Mouse (Mus musculus) intestine, embryonic 16.5 days (tissue): ENCODE results near the gene Pkd1l1. TPM values are rescaled to one million over a fixed set of nuclear protein-coding genes. Genes with fewer than 3 reads are reported as not detected.

Experiments
- ATAC-seq: fragments of 200-750 bp; cut with Nextera tagmentation; 2 replicates; pipeline ENCODE4 v1.8.0; 2017; ENCODE audit warnings: moderate TSS enrichment, moderate library complexity
- H3K27ac ChIP-seq: fragments of 300-500 bp; sonication (generic); 2 replicates; pipeline ENCODE4 v1.5.1; 2014; ENCODE audit warnings: mild to moderate bottlenecking, low read length
- H3K27me3 ChIP-seq: fragments of 300-500 bp; sonication (generic); replicated peaks from 2 replicates; pipeline ENCODE4 v1.6.1; 2014; ENCODE audit warnings: low read length, control low read depth, mixed read lengths; ENCODE audit not compliant: control insufficient read depth, insufficient read depth
- H3K36me3 ChIP-seq: fragments of 300-500 bp; sonication (generic); 2 replicates; pipeline ENCODE4 v1.6.1; 2014; ENCODE audit warnings: low read length, control low read depth; ENCODE audit not compliant: control insufficient read depth, insufficient read depth
- H3K4me1 ChIP-seq: fragments of 300-500 bp; sonication (generic); 2 replicates; pipeline ENCODE4 v1.6.1; 2014; ENCODE audit warnings: low read length, control low read depth, mixed read lengths; ENCODE audit not compliant: control insufficient read depth, insufficient read depth
- H3K4me2 ChIP-seq: fragments of 300-500 bp; sonication (generic); 2 replicates; pipeline ENCODE4 v1.6.1; 2014; ENCODE audit warnings: low read depth, low read length, control low read depth
- H3K4me3 ChIP-seq: fragments of 300-500 bp; sonication (generic); 2 replicates; pipeline ENCODE4 v1.5.1; 2014; ENCODE audit warnings: mild to moderate bottlenecking, low read length
- H3K9ac ChIP-seq: fragments of 300-500 bp; sonication (generic); 2 replicates; pipeline ENCODE4 v1.6.1; 2014; ENCODE audit warnings: low read depth, low read length
- H3K9me3 ChIP-seq: fragments of 300-500 bp; sonication (generic); 2 replicates; pipeline ENCODE4 v1.6.1; 2016; ENCODE audit warnings: low read length, control low read depth; ENCODE audit not compliant: control insufficient read depth
- WGBS: fragments of 180-500 bp; shearing (Covaris S2); extraction: QIAGEN DNeasy Blood & Tissue Kit; methylation state at CpG from one replicate; pipeline ENCODE4 v1.1.7; 2014; 5-methylcytosine and 5-hydroxymethylcytosine counted together
- polyA plus RNA-seq: library from polyadenylated mRNA; unstranded; fragments of >200 nt; fragmentation: Nextera tagmentation; extraction: Ambion mirVana; gene quantifications from 2 replicates; pipeline ENCODE4 v1.2.1, GENCODE M21; 2015

Pkd1l1 gene
- polyA plus RNA-seq, result 0.05 and 0.07 TPM in 2 replicates

DNA sequence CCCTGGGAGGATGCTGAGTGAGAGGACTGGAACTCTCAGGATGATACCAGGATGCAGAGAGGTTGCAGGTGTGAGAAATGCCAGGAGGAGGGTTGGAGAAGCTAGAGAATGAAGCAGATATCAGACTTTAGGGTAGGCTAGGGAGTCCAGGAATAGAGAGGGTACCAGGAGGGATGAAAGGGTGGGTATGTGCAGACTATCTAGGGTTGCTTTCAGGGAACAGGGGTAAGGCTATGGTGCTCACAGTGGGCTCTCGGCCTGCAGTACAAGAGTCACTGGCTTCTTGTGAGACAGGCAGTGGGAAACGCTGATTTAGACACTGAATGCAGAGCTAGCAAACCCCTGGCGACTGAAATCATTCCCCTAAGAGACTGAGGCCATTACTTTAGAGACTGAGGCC is at the start of gene Pkd1l1:
Pkd1l1 (minus strand) TSS at position 101 of the 400 bp plus-strand sequence.
- Histone ChIP-seq H3K27me3 (no peaks in the 10 kb centered on the region), H3K27ac (no peak within 1 kb of the TSS), H3K36me3 (no peaks in the 10 kb centered on the region), H3K4me3 (no peak within 1 kb of the TSS), H3K9ac (no peak within 1 kb of the TSS), H3K4me1 (no peaks in the 10 kb centered on the region), H3K4me2 (no peak within 1 kb of the TSS), H3K9me3 (no peaks in the 10 kb centered on the region)
- ATAC-seq, result no peak
- WGBS, result 80% methylated on average over 3 of the region's 3 CpGs

- H3K27ac ChIP-seq, result no peak overlapping the region
- 76% methylated on average over 5 of the region's 5 CpGs for WGBS
- no peak for ATAC-seq
Observed at GRCm38 (mm10) chr11:9020207-9020606, 47.1 kb upstream of the Pkd1l1 start.

DNA sequence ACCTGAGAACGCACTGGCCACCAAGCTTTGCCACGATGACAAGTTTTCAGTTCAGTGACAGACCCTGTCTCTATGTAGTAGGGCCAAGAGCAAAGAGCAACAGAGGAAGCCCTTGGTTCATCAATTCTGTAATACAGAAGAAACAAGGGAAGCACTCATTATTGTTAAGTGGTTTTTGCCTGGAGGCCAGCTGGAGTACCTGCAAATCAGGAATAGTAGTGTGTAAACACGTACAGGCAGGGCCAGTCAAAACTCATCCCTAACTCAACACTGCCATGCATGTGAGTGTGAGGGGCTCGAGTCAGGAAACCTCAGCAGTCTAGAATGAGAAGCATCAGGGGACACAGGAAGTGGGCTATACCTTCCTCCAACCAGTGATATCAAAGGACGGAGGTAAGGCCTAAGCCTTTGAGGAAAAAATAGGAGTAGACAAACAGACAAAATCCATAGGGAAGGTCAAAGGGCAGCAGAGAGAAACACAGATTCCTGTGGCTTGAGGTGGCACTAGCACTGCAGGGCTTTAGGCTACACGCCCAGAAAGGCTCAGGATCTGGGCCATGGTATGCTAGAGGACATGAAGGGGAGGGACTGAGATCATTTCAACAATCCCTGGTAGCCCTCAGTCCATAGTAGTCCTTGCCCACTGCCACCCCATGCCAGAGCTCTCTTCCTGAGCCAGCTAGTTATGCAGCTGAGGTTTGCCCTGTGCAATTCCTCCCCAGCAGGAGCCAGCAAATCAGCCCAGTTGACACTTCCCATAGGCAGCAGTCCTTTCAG is 45.6 kb upstream of the Pkd1l1 start:
- no peaks in the 10 kb centered on the region for H3K4me1 ChIP-seq
- no peak overlapping the region for H3K27ac ChIP-seq
- H3K27me3 ChIP-seq, result no peaks in the 10 kb centered on the region
- WGBS, result 78% methylated on average over 6 of the region's 6 CpGs
- H3K4me3 ChIP-seq, result no peak overlapping the region
- ATAC-seq, result no peak
- H3K9ac ChIP-seq, result no peak overlapping the region
- H3K9me3 ChIP-seq, result no peaks in the 10 kb centered on the region
- no peak overlapping the region for H3K4me2 ChIP-seq
- H3K36me3 ChIP-seq, result no peaks in the 10 kb centered on the region

More at GRCm38 (mm10) chr11:9020207-9020606, 47.1 kb upstream of the Pkd1l1 start:
- no peaks in the 10 kb centered on the region for H3K27me3 ChIP-seq
- no peaks in the 10 kb centered on the region for H3K4me1 ChIP-seq
- no peaks in the 10 kb centered on the region for H3K9me3 ChIP-seq
- H3K4me2 ChIP-seq, result no peak overlapping the region
- H3K36me3 ChIP-seq, result no peaks in the 10 kb centered on the region
- H3K4me3 ChIP-seq, result no peak overlapping the region
- no peak overlapping the region for H3K9ac ChIP-seq

DNA sequence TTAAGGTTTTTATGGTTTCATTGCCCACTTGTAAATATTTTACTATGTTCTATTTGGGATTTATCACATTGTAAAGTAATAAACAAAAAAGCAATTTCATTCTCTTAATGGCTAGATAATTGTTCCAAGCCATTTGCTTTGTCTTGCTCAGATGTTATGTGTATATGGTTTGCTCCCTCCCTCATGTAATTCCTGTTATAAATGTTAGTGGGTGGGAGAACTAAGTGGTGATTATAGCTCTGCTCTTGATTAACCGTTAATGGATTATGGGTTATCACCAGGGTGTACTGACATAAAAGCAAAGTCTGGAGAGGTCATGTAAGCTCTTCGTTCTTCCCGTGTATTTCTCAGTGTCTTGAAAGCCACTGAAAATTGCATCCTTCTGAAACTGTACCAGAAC is 41.7 kb upstream of the Pkd1l1 start:
- peaks cover 3% of the 10 kb centered on the region for H3K4me1 ChIP-seq
- no peak overlapping the region for H3K4me2 ChIP-seq
- H3K36me3 ChIP-seq, result no peaks in the 10 kb centered on the region
- WGBS, result 61% methylated on average over 3 of the region's 3 CpGs
- no peak; the same call in 1 of the 2 replicates for ATAC-seq
- no peak overlapping the region for H3K27ac ChIP-seq
- no peak overlapping the region for H3K9ac ChIP-seq
- no peaks in the 10 kb centered on the region for H3K9me3 ChIP-seq
- no peak overlapping the region for H3K4me3 ChIP-seq
- no peaks in the 10 kb centered on the region for H3K27me3 ChIP-seq

- H3K9ac ChIP-seq, result peak overlapping the region; percentile 93
- peak overlapping the region; percentile 87 for H3K4me3 ChIP-seq
- WGBS, result 3% methylated on average over 3 of the region's 3 CpGs
- H3K4me1 ChIP-seq, result peaks cover 5% of the 10 kb centered on the region
- no peaks in the 10 kb centered on the region for H3K27me3 ChIP-seq
- H3K9me3 ChIP-seq, result no peaks in the 10 kb centered on the region
- peak overlapping the region; percentile 88 for H3K27ac ChIP-seq
- peak overlapping the region; percentile 85 for H3K4me2 ChIP-seq
- no peaks in the 10 kb centered on the region for H3K36me3 ChIP-seq
- peak; percentile 59 for ATAC-seq
Observed at GRCm38 (mm10) chr11:9011348-9011747, 38.3 kb upstream of the Pkd1l1 start.

GRCm38 (mm10) chr11:9010853-9011339 is 37.8 kb upstream of the Pkd1l1 start, which contains the start of gene Hus1:
Gene Hus1, minus strand, starts transcription at chr11:9011191.
- no peaks in the 10 kb centered on the region for H3K36me3 ChIP-seq
- H3K27me3 ChIP-seq, result no peaks in the 10 kb centered on the region
- H3K27ac ChIP-seq, result peak within 1 kb of the TSS; percentile 88
- H3K4me3 ChIP-seq, result peak within 1 kb of the TSS; percentile 87
- ATAC-seq, result peak; percentile 98
- WGBS, result under 1% methylated on average over 43 of the region's 43 CpGs
- peak within 1 kb of the TSS; percentile 93 for H3K9ac ChIP-seq
- no peaks in the 10 kb centered on the region for H3K9me3 ChIP-seq
- peaks cover 5% of the 10 kb centered on the region for H3K4me1 ChIP-seq
- H3K4me2 ChIP-seq, result peak within 1 kb of the TSS; percentile 85

DNA sequence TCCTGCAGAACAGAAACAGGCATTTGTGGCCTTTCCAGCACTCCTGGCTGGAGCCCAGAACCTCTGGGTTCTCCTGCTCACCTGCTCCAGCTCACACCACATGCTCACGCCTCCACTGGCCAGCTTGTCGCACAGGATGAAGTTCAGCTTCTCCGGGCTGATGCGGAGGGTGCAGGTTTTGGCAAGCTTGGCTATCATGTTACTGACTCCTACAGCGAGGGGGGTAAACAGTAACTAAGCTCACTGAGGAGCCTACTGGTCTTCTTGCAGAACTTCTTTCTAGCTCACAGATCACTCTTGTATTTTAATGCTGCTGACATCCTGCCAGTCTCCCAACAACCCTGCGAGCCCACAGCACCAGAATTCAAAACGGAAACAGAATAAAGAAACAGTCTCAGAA is 37.4 kb upstream of the Pkd1l1 start:
- Histone ChIP-seq H3K4me2 (peak overlapping the region; percentile 85), H3K4me1 (peaks cover 5% of the 10 kb centered on the region), H3K9ac (peak overlapping the region; percentile 93), H3K27me3 (no peaks in the 10 kb centered on the region), H3K9me3 (no peaks in the 10 kb centered on the region), H3K27ac (peak overlapping the region; percentile 88), H3K36me3 (peaks cover 3% of the 10 kb centered on the region; the same call in 1 of the 2 replicates), H3K4me3 (peak overlapping the region; percentile 87)
- peak; percentile 66 for ATAC-seq
- WGBS, result 0% methylated on average over 7 of the region's 7 CpGs

GRCm38 (mm10) chr11:9008761-9009160 is 35.7 kb upstream of the Pkd1l1 start:
- no peak overlapping the region for H3K4me3 ChIP-seq
- no peaks in the 10 kb centered on the region for H3K9me3 ChIP-seq
- 95% methylated on average over 5 of the region's 5 CpGs for WGBS
- H3K36me3 ChIP-seq, result peaks cover 10% of the 10 kb centered on the region
- H3K27me3 ChIP-seq, result no peaks in the 10 kb centered on the region
- H3K27ac ChIP-seq, result no peak overlapping the region
- no peak overlapping the region for H3K9ac ChIP-seq
- ATAC-seq, result no peak
- H3K4me1 ChIP-seq, result peaks cover 5% of the 10 kb centered on the region
- H3K4me2 ChIP-seq, result no peak overlapping the region

- no peak for ATAC-seq
- H3K4me1 ChIP-seq, result no peaks in the 10 kb centered on the region
- no peaks in the 10 kb centered on the region for H3K27me3 ChIP-seq
- WGBS, result 69% methylated on average over 4 of the region's 4 CpGs
- no peak overlapping the region for H3K4me2 ChIP-seq
- no peak overlapping the region for H3K9ac ChIP-seq
- no peak overlapping the region for H3K4me3 ChIP-seq
- no peaks in the 10 kb centered on the region for H3K9me3 ChIP-seq
- no peak overlapping the region for H3K27ac ChIP-seq
- H3K36me3 ChIP-seq, result peaks cover 7% of the 10 kb centered on the region
Observed at GRCm38 (mm10) chr11:8988084-8988483, 15.0 kb upstream of the Pkd1l1 start.
